Mouse (Mus musculus) kidney, postnatal 4 days (tissue): Measurements from ENCODE around the gene Gm34653.
"Not testable (repeated sequence)": the region's sequence is repeated elsewhere in the genome, so short reads cannot be mapped to it uniquely, and the experiment has no call there.

Source experiments
- DNase-seq, 2 experiments: peaks; one replicate each; pipeline ENCODE4 v3.0.0; 2021; ENCODE audit warnings: mixed read lengths in 2 of 2

Gm34653 gene

DNA sequence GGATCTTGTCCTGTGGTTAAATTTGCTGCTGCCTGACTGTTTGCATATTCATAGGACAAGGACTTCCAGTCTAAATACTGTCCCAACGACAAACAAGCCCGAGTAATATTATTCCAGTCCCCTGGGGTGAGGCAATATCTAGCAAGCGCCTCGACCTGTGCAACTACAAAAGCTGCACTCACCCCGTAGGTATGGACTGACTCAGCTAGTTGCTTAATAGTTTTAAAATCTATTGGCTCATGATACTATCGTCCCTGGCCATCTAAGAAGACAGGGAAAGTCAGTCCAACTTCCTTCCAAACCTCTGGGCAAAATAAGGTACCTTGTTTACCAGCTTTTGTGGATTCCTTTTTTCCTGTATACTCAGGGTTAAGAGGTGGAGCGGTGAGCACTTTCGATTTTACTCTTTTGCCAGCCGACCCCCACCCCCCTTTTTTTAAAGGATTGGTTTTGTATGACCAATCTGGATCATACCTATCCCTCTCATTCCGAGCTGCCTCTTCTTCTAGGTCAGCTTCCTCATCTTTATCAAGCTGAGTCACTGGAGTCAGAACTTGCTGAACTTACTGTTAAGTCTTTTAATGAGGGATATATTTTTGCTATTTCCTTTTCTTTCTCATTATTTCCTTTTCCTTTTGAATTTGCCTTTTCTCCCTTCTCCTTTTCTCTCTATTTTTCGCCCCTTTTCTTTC is at the start of gene Gm34653:
Gene Gm34653 (plus strand): TSS at position 242 of the 692 bp plus-strand sequence.
- DNase-seq, result not testable (repeated sequence)

GRCm38 (mm10) chr2:34783064-34784020 is 49.5 kb upstream of the Gm34653 start:
- no peak for DNase-seq

DNA sequence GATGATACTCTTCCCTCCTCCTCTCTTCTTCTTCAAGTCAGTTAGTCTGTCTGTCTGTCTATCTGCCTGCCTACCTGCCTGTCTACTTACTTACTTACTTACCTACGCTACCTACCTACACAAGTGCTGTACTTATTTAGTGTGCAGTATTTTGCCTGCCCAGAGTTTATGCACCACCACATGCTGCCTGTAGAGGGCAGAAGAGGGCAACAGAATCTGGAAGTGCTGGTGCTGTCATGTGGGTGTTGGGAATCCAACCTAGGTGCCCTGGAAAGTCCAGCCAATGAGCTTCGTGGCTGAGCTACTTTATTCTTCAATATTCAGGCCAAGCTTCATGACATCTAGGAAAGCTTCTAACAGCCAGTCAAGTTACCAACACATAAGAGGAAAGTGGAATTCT is 48.7 kb upstream of the Gm34653 start:
- peak; percentile 57 to 60 for DNase-seq

- DNase-seq, result no peak
Observed at GRCm38 (mm10) chr2:34790282-34790681, 42.5 kb upstream of the Gm34653 start.

GRCm38 (mm10) chr2:34792543-34792942 is 40.3 kb upstream of the Gm34653 start:
- not testable (repeated sequence) for DNase-seq

GRCm38 (mm10) chr2:34794511-34794910 is 38.3 kb upstream of the Gm34653 start:
- no peak for DNase-seq

- DNase-seq, result no peak
Observed at GRCm38 (mm10) chr2:34795426-34795825, 37.4 kb upstream of the Gm34653 start.

DNA sequence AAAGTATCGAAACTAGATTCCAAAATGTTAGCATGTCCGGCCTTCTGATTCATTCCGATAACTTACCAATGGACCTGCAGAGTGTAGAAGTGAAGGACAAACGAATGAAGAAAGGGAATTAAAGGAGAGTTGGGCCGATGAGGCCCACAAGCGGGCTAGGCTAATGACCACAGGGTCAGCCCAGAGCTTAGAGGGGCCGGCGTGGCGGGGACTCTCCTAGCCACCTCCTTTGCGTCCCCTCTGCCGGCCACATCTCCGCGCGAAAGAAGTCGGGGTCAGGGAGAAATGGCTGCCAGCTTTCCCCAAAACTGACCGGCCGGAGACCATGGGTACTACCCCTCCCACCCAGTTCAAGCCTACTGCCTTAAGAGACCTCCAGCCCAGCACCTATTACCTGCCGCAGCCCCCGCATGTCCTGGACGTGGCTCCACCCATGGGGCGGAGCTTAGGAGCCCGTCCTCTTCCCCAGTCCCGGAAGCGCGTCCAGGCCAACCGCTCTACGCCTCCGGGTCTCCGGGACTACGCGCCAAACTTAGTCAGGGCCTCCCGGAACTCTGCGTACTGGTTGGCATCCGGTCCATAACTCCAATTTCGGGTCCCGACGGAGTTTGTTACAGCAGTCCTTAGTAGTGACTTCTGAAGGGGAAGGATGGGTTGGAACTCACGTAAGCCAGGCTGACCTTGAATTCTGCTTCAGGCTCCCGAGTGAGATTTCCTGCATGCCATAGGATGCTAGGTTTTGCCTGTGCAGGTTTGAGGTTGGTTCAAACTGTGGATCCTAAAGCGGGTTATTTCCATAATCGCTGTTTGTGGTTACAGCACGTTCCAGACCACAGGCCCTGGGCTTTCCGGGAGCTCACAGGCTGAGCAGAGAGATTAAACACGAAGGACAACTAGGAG is 33.2 kb upstream of the Gm34653 start, which contains the start of gene Rabepk:
Gene Rabepk (minus strand): TSS at position 556 of the 900 bp plus-strand sequence.
- DNase-seq, result peak; percentile 89 to 93

DNA sequence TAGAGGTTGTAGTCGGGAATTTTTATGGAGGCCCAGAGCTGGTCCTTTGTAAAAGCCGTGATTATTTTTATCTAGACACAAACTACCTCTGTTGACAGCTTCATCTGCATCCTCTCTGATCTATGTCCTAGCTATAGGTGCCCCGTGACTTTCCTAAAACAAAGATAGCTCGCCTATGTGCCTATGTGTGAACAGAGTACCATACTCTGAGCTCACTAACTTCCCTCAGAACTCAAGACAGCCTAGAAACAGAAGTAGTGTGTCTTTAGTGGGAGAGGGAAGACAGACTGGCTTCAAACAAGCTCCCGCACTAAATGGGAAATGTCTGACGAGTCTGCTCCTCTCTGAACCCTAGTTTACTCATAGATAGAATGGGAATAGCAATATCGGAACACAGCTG is 32.4 kb upstream of the Gm34653 start:
- no peak for DNase-seq

GRCm38 (mm10) chr2:34801516-34802482 is 31.0 kb upstream of the Gm34653 start:
- peak; percentile 98 for DNase-seq

GRCm38 (mm10) chr2:34802565-34803245 is 30.1 kb upstream of the Gm34653 start:
- peak; percentile 58 to 74 for DNase-seq

GRCm38 (mm10) chr2:34803746-34804145 is 29.1 kb upstream of the Gm34653 start:
- DNase-seq, result no peak

- DNase-seq, result no peak
Observed at GRCm38 (mm10) chr2:34804172-34804571, 28.6 kb upstream of the Gm34653 start.

DNA sequence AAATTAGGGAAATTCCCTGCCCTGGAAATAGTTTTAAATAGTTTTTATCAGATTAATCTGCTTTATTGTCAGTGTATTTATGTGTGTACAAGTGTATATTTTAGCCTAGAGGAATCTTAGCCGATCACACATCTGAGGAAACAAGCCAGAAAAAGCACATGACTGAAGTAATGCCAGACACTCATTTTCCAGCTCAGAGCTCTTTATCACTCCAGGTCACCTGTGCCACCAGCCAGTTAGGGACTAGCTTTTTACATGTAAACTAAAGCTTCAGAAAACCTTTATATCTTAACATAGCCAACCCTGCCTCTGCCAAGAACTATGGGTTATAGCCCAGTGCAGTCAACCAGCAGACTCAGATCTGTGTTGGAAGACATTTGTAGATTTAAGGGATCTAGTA is 28.0 kb upstream of the Gm34653 start:
- DNase-seq, result no peak

DNA sequence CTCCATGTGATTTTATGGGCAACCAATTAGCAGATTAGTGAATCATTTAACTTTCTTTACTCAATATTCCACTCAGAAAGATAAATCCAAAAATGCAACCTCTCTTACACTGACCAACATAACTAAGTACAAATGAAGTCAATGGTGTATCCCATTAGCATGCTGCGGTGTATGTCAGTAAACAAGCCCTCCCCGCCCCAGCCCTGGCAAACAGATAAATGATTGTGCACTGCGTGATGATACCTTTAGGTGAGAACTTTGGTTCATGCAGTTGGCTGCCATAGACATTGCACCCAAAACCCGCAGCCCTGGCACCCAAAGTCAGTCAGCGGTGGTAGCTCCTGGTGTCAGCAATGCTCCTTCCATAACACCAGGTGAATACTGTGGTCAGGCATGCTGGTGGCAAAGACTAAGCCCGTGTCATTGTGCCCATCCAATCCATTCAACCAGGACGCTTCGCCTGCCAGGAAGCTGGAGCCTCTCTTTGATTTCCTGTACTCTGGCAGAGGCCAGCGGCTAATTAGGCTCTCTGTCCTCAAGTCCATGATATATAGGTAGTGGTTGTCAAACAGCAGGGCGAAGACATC is 27.4 kb upstream of the Gm34653 start:
- peak in 1 of 2 experiments; percentile 11 for DNase-seq

GRCm38 (mm10) chr2:34808057-34808456 is 24.8 kb upstream of the Gm34653 start:
- DNase-seq, result no peak

DNA sequence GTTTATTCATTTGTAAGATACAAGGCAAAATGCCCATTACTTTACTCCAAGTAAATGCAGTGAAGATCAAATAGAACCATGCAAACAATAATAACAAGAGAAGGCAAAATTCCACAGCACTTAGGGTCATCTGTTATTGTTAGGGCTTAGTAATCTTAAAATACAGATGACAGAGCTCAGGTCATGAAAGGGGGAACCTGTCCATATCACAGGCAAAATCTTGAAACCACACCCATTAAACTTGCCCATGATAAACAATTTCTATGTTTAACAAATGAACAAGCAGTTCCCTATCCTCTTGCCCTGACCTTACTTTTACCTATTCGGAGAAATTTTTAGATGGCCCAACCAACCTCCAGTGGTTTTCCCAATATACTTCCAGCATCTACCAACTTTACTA is 23.2 kb upstream of the Gm34653 start:
- DNase-seq, result no peak

GRCm38 (mm10) chr2:34810775-34811174 is 22.0 kb upstream of the Gm34653 start:
- DNase-seq, result no peak

GRCm38 (mm10) chr2:34812706-34813105 is 20.1 kb upstream of the Gm34653 start:
- DNase-seq, result no peak

- not testable (repeated sequence) for DNase-seq
Observed at GRCm38 (mm10) chr2:34815893-34816292, 16.9 kb upstream of the Gm34653 start.
